Mouse (Mus musculus) left cerebral cortex, adult 2 months (tissue): ENCODE data around the gene Gm3448. TPM values are rescaled to one million over a fixed set of nuclear protein-coding genes. Genes with fewer than 3 reads are reported as not detected.
A peak's percentile ranks its signal among the peaks of the same experiment; 100 is the strongest.
"Not testable (repeated sequence)": the region's sequence is repeated elsewhere in the genome, so short reads cannot be mapped to it uniquely, and the experiment has no call there.

Source experiments
- DNase-seq, 2 experiments: peaks; one replicate each; pipeline ENCODE4 v3.0.0; 2021 to 2022; ENCODE audit warnings: low spot score in 2 of 2, mixed read lengths in 1 of 2; ENCODE audit errors: extremely low spot score in 1 of 2
- H3K27ac ChIP-seq: fragments of 200-600 bp; 2 replicates; pipeline ENCODE4 v1.8.1; 2022
- H3K4me3 ChIP-seq: fragments of 200-600 bp; 2 replicates; pipeline ENCODE4 v1.8.1; 2022
- CTCF ChIP-seq: fragments of 200-600 bp; IDR thresholded peaks from 2 replicates; pipeline ENCODE4 v1.8.1; 2022; ENCODE audit warnings: antibody characterized with exemption, mild to moderate bottlenecking, moderate library complexity
- intact Hi-C: fragments of 180-260 bp; cut with DNase I; formaldehyde crosslinking; loops from one replicate; pipeline ENCODE4 v1.15.1; 2025
- long read RNA-seq, 2 experiments: library from polyadenylated mRNA; stranded (forward); transcript quantifications; one replicate each; pipeline ENCODE4 v2.0.0; 2021; ENCODE audit warnings: borderline mapping rate in 2 of 2
- total RNA-seq, 2 experiments: library from RNA; stranded (reverse); gene quantifications; 2 replicates each; pipeline ENCODE4 v1.2.3; 2021

The Gm3448 gene
- total RNA-seq = 1 to 10 TPM; 7.9 to 9.7 TPM
- long read RNA-seq, experiment 1, partial matches to known transcripts = 11 of 33 reads
- long read RNA-seq, experiment 1, other reads (novel, unspliced or antisense) = 20 of 33 reads
- long read RNA-seq, experiment 2, partial matches to known transcripts = 10 of 19 reads
- long read RNA-seq, experiment 2, other reads (novel, unspliced or antisense) = 9 of 19 reads

- intact Hi-C loops, H3K27ac ChIP-seq: not testable (repeated sequence)
- DNase-seq = peak; percentile 14 to 39
- H3K4me3 ChIP-seq = peak within 1 kb of the TSS; percentile 26; the same call in 1 of the 2 replicates
These were observed at the start of gene Gm3448, which contains the start of the genes Ermard and Tcte3 for GRCm38 (mm10) chr17:15041175-15041729. Gm3448 (minus strand) TSS chr17:15041537. Ermard (plus strand) TSS chr17:15041208. Tcte3 (minus strand) TSS chr17:15041488.

GRCm38 (mm10) chr17:15088591-15089001 is 47.3 kb upstream of the Gm3448 start:
- intact Hi-C loops = no loop called here
- no peak for TF ChIP-seq CTCF
- Histone ChIP-seq H3K4me3 (no peak overlapping the region), H3K27ac (no peak overlapping the region)
- no peak for DNase-seq

- no peak overlapping the region for H3K4me3 ChIP-seq
- H3K27ac ChIP-seq = no peak overlapping the region
- TF ChIP-seq CTCF = no peak
- no peak for DNase-seq
- intact Hi-C loops = no loop called here
These were observed 46.8 kb upstream of the Gm3448 start for GRCm38 (mm10) chr17:15088166-15088565.

GRCm38 (mm10) chr17:15085006-15085405 is 43.7 kb upstream of the Gm3448 start:
- TF ChIP-seq CTCF = no peak
- DNase-seq = no peak
- intact Hi-C loops = no loop called here
- H3K27ac ChIP-seq = no peak overlapping the region
- H3K4me3 ChIP-seq = no peak overlapping the region

- no peak for DNase-seq
- no peak overlapping the region for H3K4me3 ChIP-seq
- no peak overlapping the region for H3K27ac ChIP-seq
- intact Hi-C loops = no loop called here
- no peak for TF ChIP-seq CTCF
These were observed 43.0 kb upstream of the Gm3448 start for GRCm38 (mm10) chr17:15084226-15084848.

GRCm38 (mm10) chr17:15077536-15077935 is 36.2 kb upstream of the Gm3448 start:
- no peak for DNase-seq
- TF ChIP-seq CTCF = no peak
- Histone ChIP-seq H3K4me3 (no peak overlapping the region), H3K27ac (no peak overlapping the region)
- intact Hi-C loops = no loop called here

GRCm38 (mm10) chr17:15075033-15075432 is 33.7 kb upstream of the Gm3448 start:
- TF ChIP-seq CTCF = no peak
- H3K4me3 ChIP-seq = no peak overlapping the region
- H3K27ac ChIP-seq = no peak overlapping the region
- no peak for DNase-seq
- intact Hi-C loops = no loop called here

GRCm38 (mm10) chr17:15072211-15072610 is 30.9 kb upstream of the Gm3448 start:
- no peak for DNase-seq
- intact Hi-C loops = no loop called here
- TF ChIP-seq CTCF = no peak
- Histone ChIP-seq H3K4me3 (no peak overlapping the region), H3K27ac (no peak overlapping the region)

GRCm38 (mm10) chr17:15069124-15069523 is 27.8 kb upstream of the Gm3448 start:
- TF ChIP-seq CTCF = no peak
- DNase-seq = no peak
- no peak overlapping the region for H3K27ac ChIP-seq
- intact Hi-C loops = no loop called here
- no peak overlapping the region for H3K4me3 ChIP-seq

- TF ChIP-seq CTCF = no peak
- no peak overlapping the region for H3K4me3 ChIP-seq
- intact Hi-C loops = no loop called here
- DNase-seq = no peak
- no peak overlapping the region for H3K27ac ChIP-seq
These were observed 26.9 kb upstream of the Gm3448 start for GRCm38 (mm10) chr17:15068040-15068792.

GRCm38 (mm10) chr17:15066911-15067310 is 25.6 kb upstream of the Gm3448 start:
- TF ChIP-seq CTCF = no peak
- no peak overlapping the region for H3K27ac ChIP-seq
- intact Hi-C loops = loop anchor here (1.0 kb wide), 1 partner anchor 398 kb away; no protein-coding TSS in a partner anchor
- H3K4me3 ChIP-seq = no peak overlapping the region
- DNase-seq = no peak

GRCm38 (mm10) chr17:15066066-15066465 is 24.7 kb upstream of the Gm3448 start:
- Histone ChIP-seq H3K4me3 (peak overlapping the region; percentile 14; the same call in 1 of the 2 replicates), H3K27ac (no peak overlapping the region)
- intact Hi-C loops = loop anchor here (1.0 kb wide), 1 partner anchor 399 kb away; no protein-coding TSS in a partner anchor
- no peak for TF ChIP-seq CTCF
- DNase-seq = no peak
